Mouse (Mus musculus) stomach, embryonic 15.5 days (tissue): ENCODE measurements at regions not wholly inside any gene's neighbourhood (a gene's known extent, or its start where the extent isn't known, plus 50 kb on each side); places are given as distances from the start of the nearest gene placed in this dataset.
A peak's percentile ranks its signal among the peaks of the same experiment; 100 is the strongest.

ENCODE experiments used
- ATAC-seq: fragments of 200-750 bp; cut with Nextera tagmentation; 2 replicates; pipeline ENCODE4 v1.8.0; 2017; ENCODE audit warnings: low read depth, moderate number of reproducible peaks, moderate TSS enrichment; ENCODE audit not compliant: insufficient read depth, low FRiP score
- H3K27ac ChIP-seq: fragments of 300-500 bp; sonication (generic); 2 replicates; pipeline ENCODE4 v1.5.1; 2015; ENCODE audit warnings: mild to moderate bottlenecking, inconsistent platforms
- H3K27me3 ChIP-seq: fragments of 300-500 bp; sonication (generic); replicated peaks from 2 replicates; pipeline ENCODE4 v1.6.1; 2015; ENCODE audit warnings: inconsistent platforms
- H3K36me3 ChIP-seq: fragments of 300-500 bp; sonication (generic); 2 replicates; pipeline ENCODE4 v1.6.1; 2015; ENCODE audit warnings: inconsistent platforms
- H3K4me1 ChIP-seq: fragments of 300-500 bp; sonication (generic); 2 replicates; pipeline ENCODE4 v1.6.1; 2015; ENCODE audit warnings: inconsistent platforms
- H3K4me2 ChIP-seq: fragments of 300-500 bp; sonication (generic); 2 replicates; pipeline ENCODE4 v1.6.1; 2015; ENCODE audit warnings: mild to moderate bottlenecking, inconsistent platforms
- H3K4me3 ChIP-seq: fragments of 300-500 bp; sonication (generic); replicated peaks from 2 replicates; pipeline ENCODE4 v1.5.1; 2015; ENCODE audit warnings: inconsistent platforms
- H3K9ac ChIP-seq: fragments of 300-500 bp; sonication (generic); 2 replicates; pipeline ENCODE4 v1.6.1; 2015; ENCODE audit warnings: inconsistent platforms
- H3K9me3 ChIP-seq: fragments of 300-500 bp; sonication (generic); 2 replicates; pipeline ENCODE4 v1.6.1; 2016; ENCODE audit warnings: inconsistent platforms
- WGBS: fragments of 180-500 bp; shearing (Covaris S2); methylation state at CpG from one replicate; pipeline ENCODE4 v1.1.7; 2015; 5-methylcytosine and 5-hydroxymethylcytosine counted together

DNA sequence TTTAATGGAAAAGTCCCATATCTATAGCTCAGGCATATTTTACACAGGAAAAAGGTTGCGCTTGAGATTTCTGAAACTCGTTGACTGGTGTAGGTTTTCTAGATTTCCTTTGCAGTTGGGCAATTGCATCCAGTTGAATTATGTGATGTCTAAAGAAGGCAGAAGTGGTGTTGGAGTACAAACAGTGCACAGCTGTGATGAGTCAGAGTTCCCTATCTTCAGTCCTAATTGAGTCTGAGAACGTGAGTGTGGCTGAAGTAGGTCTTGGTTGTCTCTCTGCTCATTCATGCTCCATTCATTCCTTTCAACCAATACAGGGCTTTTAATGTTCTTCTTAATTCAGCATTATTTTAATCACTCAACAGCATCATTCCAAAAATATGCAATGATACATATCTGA is 142.9 kb upstream of the Dpyd start:
- Histone ChIP-seq H3K9ac (no peak overlapping the region), H3K9me3 (no peaks in the 10 kb centered on the region), H3K4me3 (no peak overlapping the region), H3K36me3 (no peaks in the 10 kb centered on the region), H3K4me1 (no peaks in the 10 kb centered on the region), H3K4me2 (no peak overlapping the region), H3K27ac (no peak overlapping the region), H3K27me3 (no peaks in the 10 kb centered on the region)
- ATAC-seq, result no peak
- 66% methylated on average over 3 of the region's 3 CpGs for WGBS

DNA sequence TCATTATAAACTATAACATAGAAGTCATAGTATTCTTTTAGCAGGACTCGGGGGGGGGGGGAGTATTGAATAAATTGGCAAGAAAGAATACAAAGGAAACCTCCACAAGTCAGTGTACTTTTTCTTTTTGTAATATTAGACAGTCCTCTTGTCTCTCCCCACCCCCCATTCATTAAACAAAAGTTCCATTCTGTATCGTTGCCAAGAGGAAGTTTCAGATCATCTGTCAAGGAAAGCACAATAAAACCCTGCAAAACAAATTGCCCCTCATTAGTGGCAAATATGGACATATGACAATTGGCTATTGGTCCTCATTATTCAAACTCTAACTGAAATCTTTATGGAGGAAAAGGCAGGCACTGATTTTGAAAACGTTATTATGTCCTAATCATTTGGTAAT is 140.2 kb upstream of the Dpyd start:
- ATAC-seq, result no peak

DNA sequence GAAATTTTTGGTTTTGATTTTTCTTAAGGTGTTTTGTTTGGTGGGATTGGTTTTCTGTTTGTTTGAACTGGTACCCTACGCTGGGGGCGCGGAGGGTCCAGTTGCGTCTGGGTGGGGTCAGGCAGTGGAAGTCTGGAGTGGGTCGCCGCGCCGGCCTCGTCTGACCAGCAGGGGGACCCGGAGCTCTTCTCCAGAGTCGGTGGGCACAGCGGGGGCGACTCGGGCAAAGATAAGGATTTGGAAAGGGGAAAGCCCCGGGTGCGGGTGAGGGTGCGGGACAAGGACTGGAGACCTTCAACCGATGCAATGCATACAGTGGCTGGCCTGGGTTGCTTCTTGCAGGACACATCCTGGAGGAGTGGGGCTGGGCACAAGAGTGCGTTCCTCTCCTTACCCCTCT is 136.2 kb upstream of the Dpyd start:
- Histone ChIP-seq H3K27me3 (peaks cover 10% of the 10 kb centered on the region; the same call in 1 of the 2 replicates), H3K9ac (no peak overlapping the region), H3K4me3 (peak overlapping the region; percentile 15), H3K4me1 (0 out of 2 replicates have a peak, but pooled peaks cover 4% of the 10 kb centered on the region), H3K27ac (no peak overlapping the region), H3K4me2 (peak overlapping the region; percentile 46), H3K36me3 (no peaks in the 10 kb centered on the region), H3K9me3 (no peaks in the 10 kb centered on the region)
- WGBS, result 6% methylated on average over 19 of the region's 19 CpGs
- 0 out of 2 replicates have a peak, but pooled peaks have one; percentile 7 for ATAC-seq

More for the DNA sequence above, 140.2 kb upstream of the Dpyd start:
- no peak overlapping the region for H3K4me3 ChIP-seq
- H3K4me1 ChIP-seq, result no peaks in the 10 kb centered on the region
- no peak overlapping the region for H3K4me2 ChIP-seq
- H3K27ac ChIP-seq, result no peak overlapping the region
- 39% methylated on average over 3 of the region's 3 CpGs for WGBS
- H3K9ac ChIP-seq, result no peak overlapping the region
- H3K27me3 ChIP-seq, result no peaks in the 10 kb centered on the region
- no peaks in the 10 kb centered on the region for H3K9me3 ChIP-seq
- no peaks in the 10 kb centered on the region for H3K36me3 ChIP-seq

DNA sequence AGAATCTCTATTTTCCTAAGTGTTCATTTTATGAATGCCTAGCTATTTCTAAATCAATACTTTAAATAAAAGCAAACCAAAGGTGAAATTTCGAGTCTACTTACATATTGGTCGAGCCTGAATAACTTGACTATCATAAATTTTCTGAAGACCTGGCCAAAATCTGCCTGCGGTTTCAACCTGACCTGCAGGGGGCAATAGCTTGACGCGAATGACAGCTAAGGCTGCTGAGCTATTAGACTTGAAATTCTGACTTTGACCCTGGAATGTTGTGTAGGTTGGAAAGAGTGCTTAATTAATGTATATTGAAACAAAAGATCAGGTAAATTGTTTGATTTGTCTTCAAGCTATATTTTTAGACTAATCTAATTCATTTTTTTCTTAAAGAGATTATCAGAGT is 133.4 kb upstream of the Dpyd start:
- H3K27ac ChIP-seq, result no peak overlapping the region
- H3K9ac ChIP-seq, result no peak overlapping the region
- H3K27me3 ChIP-seq, result peaks cover 26% of the 10 kb centered on the region
- no peaks in the 10 kb centered on the region for H3K36me3 ChIP-seq
- no peak for ATAC-seq
- no peaks in the 10 kb centered on the region for H3K9me3 ChIP-seq
- no peak overlapping the region for H3K4me3 ChIP-seq
- WGBS, result 2% methylated on average over 5 of the region's 5 CpGs
- H3K4me1 ChIP-seq, result 0 out of 2 replicates have a peak, but pooled peaks cover 5% of the 10 kb centered on the region
- no peak overlapping the region for H3K4me2 ChIP-seq

DNA sequence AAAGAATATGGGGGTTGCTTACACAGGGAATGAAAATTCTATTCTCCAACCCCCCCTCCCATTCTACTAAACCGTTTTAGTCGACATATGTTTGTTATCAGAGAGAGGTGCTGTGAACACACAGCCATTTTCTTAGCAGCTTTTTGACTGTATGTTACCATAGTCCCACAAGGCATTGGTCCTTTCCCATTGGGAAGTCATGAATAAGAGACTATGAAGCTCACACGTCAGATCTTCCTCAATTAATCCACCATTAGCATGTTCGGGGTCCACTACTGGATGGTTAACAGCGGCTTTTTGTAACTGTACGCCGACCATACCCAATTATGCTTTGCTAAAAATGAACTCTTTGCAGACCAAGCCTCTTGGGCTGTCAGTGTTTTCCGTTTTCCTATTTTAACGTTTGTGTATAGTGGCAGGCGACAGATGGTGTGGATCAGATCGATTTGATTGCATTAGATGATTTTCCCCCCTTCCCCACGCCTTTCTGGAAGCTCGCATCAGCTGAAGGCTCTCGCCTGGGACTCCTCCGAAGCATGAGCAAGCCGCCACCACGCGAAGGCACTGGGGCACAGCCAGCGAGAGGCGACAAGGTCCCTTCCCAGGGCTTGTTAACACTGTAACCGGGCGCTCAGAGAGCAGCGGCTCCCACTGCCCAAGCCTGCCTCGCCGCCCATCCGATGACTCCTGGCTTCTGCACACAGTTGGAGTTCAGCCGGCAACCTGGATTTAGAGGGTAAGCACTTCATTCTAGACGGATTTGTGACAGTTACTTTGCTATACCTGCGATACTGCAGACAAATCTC is 131.9 kb upstream of the Dpyd start:
- WGBS, result 6% methylated on average over 29 of the region's 29 CpGs
- Histone ChIP-seq H3K9ac (no peak overlapping the region), H3K36me3 (no peaks in the 10 kb centered on the region), H3K27me3 (peaks cover 33% of the 10 kb centered on the region), H3K4me2 (peak overlapping the region; percentile 52), H3K4me3 (peak overlapping the region; percentile 34), H3K4me1 (0 out of 2 replicates have a peak, but pooled peaks cover 13% of the 10 kb centered on the region), H3K9me3 (no peaks in the 10 kb centered on the region), H3K27ac (no peak overlapping the region)
- no peak for ATAC-seq

DNA sequence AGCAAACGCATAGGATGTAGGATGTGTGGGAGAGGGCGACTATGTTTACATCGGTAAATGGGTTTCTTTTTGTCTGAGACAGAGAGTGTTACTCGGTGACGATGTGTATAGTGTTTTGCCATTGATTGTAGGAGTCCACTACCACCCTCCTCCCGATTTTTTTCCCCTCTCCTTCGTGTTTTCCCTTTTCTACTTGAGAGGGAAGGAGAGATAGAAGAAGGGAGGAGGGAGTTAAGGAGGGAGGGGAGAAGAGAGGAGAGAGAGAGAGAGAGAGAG is 131.4 kb upstream of the Dpyd start:
- Histone ChIP-seq H3K9ac (no peak overlapping the region), H3K4me2 (peak overlapping the region; percentile 52), H3K4me3 (peak overlapping the region; percentile 34), H3K27me3 (peaks cover 33% of the 10 kb centered on the region), H3K27ac (no peak overlapping the region), H3K36me3 (no peaks in the 10 kb centered on the region), H3K9me3 (no peaks in the 10 kb centered on the region), H3K4me1 (0 out of 2 replicates have a peak, but pooled peaks cover 13% of the 10 kb centered on the region)
- ATAC-seq, result no peak
- WGBS, result 5% methylated on average over 7 of the region's 7 CpGs

DNA sequence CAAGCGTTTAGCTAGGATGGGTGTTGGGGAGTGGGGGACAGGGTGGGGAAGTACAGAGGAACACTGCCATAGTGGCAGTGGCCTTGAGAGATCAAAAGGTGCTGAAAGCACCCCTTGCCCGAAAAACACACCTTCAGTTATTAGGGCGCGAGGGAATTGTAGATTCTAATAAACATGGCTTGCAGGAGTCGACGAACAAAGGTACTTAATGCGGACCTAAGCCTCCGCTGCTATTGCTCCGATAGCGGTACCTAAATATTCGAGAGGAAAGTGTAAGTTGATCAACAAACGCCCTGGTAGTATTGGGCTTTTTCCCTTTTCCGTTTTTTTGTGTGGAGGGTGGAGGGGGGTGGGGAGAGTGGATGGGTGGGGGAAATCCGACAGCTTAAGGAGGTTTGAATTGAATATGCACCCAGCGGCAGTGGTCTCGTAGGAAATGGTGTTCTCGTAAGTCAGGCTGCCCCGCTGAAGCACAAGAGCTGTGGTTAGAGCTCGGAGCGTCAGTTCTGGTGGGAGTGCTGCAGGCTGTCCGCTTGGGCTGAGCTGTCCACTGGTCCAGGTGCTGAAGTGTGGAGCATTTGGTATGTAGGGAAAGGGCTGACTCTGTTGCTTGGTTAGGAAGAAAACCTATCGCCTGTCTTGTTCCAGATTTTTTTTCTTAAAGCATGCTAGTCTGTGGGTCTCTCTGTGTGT is 130.8 kb upstream of the Dpyd start:
- 2% methylated on average over 22 of the region's 22 CpGs for WGBS
- H3K4me2 ChIP-seq, result peak overlapping the region; percentile 52
- no peaks in the 10 kb centered on the region for H3K36me3 ChIP-seq
- H3K9me3 ChIP-seq, result no peaks in the 10 kb centered on the region
- H3K9ac ChIP-seq, result no peak overlapping the region
- peak overlapping the region; percentile 34 for H3K4me3 ChIP-seq
- peaks cover 37% of the 10 kb centered on the region for H3K27me3 ChIP-seq
- peak; percentile 66; the same call in 1 of the 2 replicates for ATAC-seq
- H3K4me1 ChIP-seq, result 0 out of 2 replicates have a peak, but pooled peaks cover 13% of the 10 kb centered on the region
- no peak overlapping the region for H3K27ac ChIP-seq

DNA sequence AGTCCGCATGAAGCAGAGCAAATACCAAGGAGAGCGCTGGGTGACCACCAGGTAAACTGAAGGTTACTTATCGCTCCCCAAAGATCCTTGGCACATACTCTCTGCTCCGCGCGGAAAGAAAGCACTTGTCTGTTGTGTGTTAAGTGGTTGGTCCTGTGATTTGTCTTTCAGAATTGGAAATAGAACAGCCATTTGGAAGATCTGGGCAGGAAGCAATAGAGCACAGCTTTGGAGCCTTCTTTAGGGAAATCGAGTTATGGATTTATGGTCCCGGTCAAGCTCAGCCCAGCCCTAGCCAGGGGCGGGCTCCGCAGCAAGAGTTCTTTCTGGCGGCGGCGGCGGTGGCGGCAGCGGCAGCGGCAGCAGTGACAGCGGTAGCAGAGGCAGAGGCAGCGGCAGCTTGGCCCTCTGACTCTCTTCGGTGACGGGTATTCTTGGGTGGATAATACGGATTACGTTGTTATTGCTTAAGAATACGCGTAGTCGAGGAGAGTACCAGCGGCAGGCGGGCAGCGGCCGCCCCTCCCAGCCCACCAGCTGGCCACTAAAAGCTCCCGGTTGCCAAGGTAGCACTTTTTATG is 128.4 kb upstream of the Dpyd start:
- Histone ChIP-seq H3K36me3 (no peaks in the 10 kb centered on the region), H3K4me3 (peak overlapping the region; percentile 41), H3K27me3 (peaks cover 37% of the 10 kb centered on the region), H3K27ac (no peak overlapping the region), H3K9ac (no peak overlapping the region), H3K9me3 (no peaks in the 10 kb centered on the region), H3K4me2 (peak overlapping the region; percentile 83), H3K4me1 (0 out of 2 replicates have a peak, but pooled peaks cover 13% of the 10 kb centered on the region)
- ATAC-seq, result no peak
- WGBS, result 1% methylated on average over 31 of the region's 31 CpGs

DNA sequence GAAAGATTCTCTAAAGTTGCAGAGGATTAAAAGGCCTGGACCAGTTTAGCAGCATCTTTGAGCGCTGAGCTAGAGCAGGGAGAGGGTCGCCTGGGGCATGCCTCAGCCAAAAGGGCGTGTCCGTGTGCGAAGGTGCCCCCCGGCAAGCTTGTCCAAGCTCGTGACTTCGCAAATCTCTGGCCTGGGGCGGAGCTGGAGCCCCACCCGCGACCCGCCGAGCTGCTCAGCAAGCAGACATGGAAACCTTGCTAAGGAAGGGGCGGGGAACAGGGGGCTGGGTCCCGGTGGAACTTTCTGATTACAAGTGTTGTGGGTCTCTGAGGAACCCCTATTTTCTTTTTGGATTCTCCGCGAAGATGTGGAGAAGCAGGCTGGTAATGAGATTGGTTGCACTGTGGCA is 127.6 kb upstream of the Dpyd start:
- no peaks in the 10 kb centered on the region for H3K9me3 ChIP-seq
- peaks cover 37% of the 10 kb centered on the region for H3K27me3 ChIP-seq
- no peaks in the 10 kb centered on the region for H3K36me3 ChIP-seq
- peak overlapping the region; percentile 83 for H3K4me2 ChIP-seq
- ATAC-seq, result no peak
- H3K4me1 ChIP-seq, result 0 out of 2 replicates have a peak, but pooled peaks cover 13% of the 10 kb centered on the region
- peak overlapping the region; percentile 41 for H3K4me3 ChIP-seq
- no peak overlapping the region for H3K9ac ChIP-seq
- H3K27ac ChIP-seq, result no peak overlapping the region
- 1% methylated on average over 17 of the region's 17 CpGs for WGBS

DNA sequence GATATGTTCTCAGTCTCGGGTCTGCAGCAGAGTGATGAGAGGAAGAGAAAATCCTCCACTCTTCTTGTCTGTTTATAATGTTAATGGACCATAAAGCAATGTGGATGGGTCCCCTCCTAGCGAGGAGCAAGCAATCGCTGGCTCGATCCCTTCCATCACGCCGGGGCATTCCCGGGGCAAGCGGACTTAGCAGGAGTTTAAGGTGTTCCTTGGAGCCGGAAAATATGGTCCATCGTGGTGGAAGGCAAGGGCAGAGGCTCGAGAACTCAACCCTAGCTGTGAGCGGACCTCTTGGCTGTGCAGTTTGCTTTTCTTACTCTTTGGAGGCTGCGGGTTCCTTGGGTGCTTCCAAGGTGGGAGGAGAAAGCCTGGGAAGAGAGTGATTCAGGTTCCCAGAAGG is 127.1 kb upstream of the Dpyd start:
- WGBS, result 3% methylated on average over 13 of the region's 13 CpGs

DNA sequence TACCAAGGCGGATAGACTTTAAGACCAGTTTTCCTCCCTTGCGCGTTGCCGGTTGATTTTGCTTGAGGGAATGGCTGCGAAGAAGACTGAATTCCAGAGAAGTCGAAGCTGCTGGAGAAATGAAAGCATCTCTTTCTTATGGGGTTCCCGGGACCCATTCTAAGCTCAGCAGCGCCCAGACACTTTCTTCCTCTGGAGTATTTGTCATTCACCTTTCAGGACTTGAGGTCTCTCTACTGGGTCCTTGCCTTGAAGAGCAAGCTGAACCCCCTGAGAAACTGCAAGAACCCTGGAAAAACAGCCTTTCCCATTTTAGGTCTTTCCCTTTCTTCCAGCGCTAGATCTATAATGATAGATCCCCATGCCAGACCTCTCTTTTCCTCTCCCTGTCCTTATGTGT is 126.7 kb upstream of the Dpyd start:
- Histone ChIP-seq H3K27me3 (peaks cover 31% of the 10 kb centered on the region), H3K36me3 (no peaks in the 10 kb centered on the region), H3K4me3 (0 out of 2 replicates have a peak overlapping the region, but pooled peaks have one; percentile 41), H3K9me3 (no peaks in the 10 kb centered on the region), H3K4me1 (0 out of 2 replicates have a peak, but pooled peaks cover 10% of the 10 kb centered on the region), H3K27ac (no peak overlapping the region), H3K9ac (no peak overlapping the region), H3K4me2 (peak overlapping the region; percentile 83; the same call in 1 of the 2 replicates)
- WGBS, result 12% methylated on average over 9 of the region's 9 CpGs
- ATAC-seq, result no peak

More for the DNA sequence above, 127.1 kb upstream of the Dpyd start:
- H3K9me3 ChIP-seq, result no peaks in the 10 kb centered on the region
- no peak overlapping the region for H3K27ac ChIP-seq
- peak overlapping the region; percentile 83 for H3K4me2 ChIP-seq
- H3K4me3 ChIP-seq, result peak overlapping the region; percentile 41; the same call in 1 of the 2 replicates
- 0 out of 2 replicates have a peak, but pooled peaks cover 13% of the 10 kb centered on the region for H3K4me1 ChIP-seq
- no peak overlapping the region for H3K9ac ChIP-seq
- no peaks in the 10 kb centered on the region for H3K36me3 ChIP-seq
- peaks cover 35% of the 10 kb centered on the region for H3K27me3 ChIP-seq
- no peak for ATAC-seq
